Mouse (Mus musculus): ENCODE measurements around the gene Galnt10. TPM values are rescaled to one million over a fixed set of nuclear protein-coding genes. Genes with fewer than 3 reads are reported as not detected.

The Galnt10 gene
- total and polyA plus RNA-seq, 3 experiments = 5.2 to 8.7 (median 5.6) TPM

GRCm38 (mm10) chr11:57761347-57761746 is 116.1 kb downstream of the Galnt10 start:
- intact Hi-C loops (cut with DNase I) = no loop called here
- WGBS = 95% methylated on average over 4 of the region's 4 CpGs

DNA sequence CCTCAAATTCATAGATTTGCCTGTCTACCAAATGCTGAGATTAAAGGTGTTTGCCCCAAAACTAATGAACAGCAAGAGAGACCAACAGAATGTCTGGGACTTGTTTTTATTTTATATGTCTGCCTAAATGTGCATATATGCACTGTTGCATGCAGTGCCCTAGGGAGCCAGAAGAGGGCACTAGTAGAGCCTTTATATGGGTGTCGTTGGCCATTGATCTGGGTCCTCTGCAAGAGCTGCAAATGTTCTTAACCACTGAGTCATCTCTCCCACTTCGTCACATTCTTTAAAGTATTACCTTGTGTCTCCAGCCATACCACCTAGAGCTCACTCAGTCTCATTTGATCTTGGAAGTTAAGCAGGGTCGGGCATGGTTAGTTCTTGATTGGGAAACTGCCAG is 118.9 kb downstream of the Galnt10 start:
- no peak for DNase-seq
- no peaks in the 10 kb centered on the region for H3K79me2 ChIP-seq (replicated peaks; ENCODE audit: control insufficient read depth, insufficient read depth, low read length)
- no peaks in the 10 kb centered on the region for H3K4me1 ChIP-seq (ENCODE audit: control insufficient read depth, insufficient read depth, low read length)
- no peaks in the 10 kb centered on the region for H3K36me3 ChIP-seq (ENCODE audit: control insufficient read depth, insufficient read depth, low read length)
- TF ChIP-seq CTCF (IDR thresholded peaks at IDR 0.05) (peak; percentile 44), POLR2A (IDR thresholded peaks at IDR 0.05; ENCODE audit: insufficient read depth, low read depth, low read length) (no peak)
- H3K4me3 ChIP-seq = no peak overlapping the region
- intact Hi-C loops (cut with DNase I) = no loop called here
- H3K27me3 ChIP-seq (ENCODE audit: control insufficient read depth, insufficient read depth, low read length) = no peaks in the 10 kb centered on the region
- no peak overlapping the region for H3K9ac ChIP-seq (ENCODE audit: low read depth, low read length)
- WGBS = 86% methylated on average over 3 of the region's 3 CpGs
- no peak overlapping the region for H3K27ac ChIP-seq

More at GRCm38 (mm10) chr11:57761347-57761746, 116.1 kb downstream of the Galnt10 start:
- H3K27ac ChIP-seq = no peak overlapping the region
- no peaks in the 10 kb centered on the region for H3K27me3 ChIP-seq (ENCODE audit: control insufficient read depth, insufficient read depth, low read length)
- DNase-seq = no peak
- H3K79me2 ChIP-seq (replicated peaks; ENCODE audit: control insufficient read depth, insufficient read depth, low read length) = no peaks in the 10 kb centered on the region
- no peak overlapping the region for H3K9ac ChIP-seq (ENCODE audit: low read depth, low read length)
- no peaks in the 10 kb centered on the region for H3K4me1 ChIP-seq (ENCODE audit: control insufficient read depth, insufficient read depth, low read length)
- no peak overlapping the region for H3K4me3 ChIP-seq
- TF ChIP-seq POLR2A (IDR thresholded peaks at IDR 0.05; ENCODE audit: insufficient read depth, low read depth, low read length) = no peak
- no peak for TF ChIP-seq CTCF (IDR thresholded peaks at IDR 0.05)
- no peaks in the 10 kb centered on the region for H3K36me3 ChIP-seq (ENCODE audit: control insufficient read depth, insufficient read depth, low read length)

GRCm38 (mm10) chr11:57766617-57767016 is 121.4 kb downstream of the Galnt10 start:
- H3K27ac ChIP-seq = no peak overlapping the region
- H3K79me2 ChIP-seq (replicated peaks; ENCODE audit: control insufficient read depth, insufficient read depth, low read length) = no peaks in the 10 kb centered on the region
- intact Hi-C loops (cut with DNase I) = no loop called here
- no peaks in the 10 kb centered on the region for H3K36me3 ChIP-seq (ENCODE audit: control insufficient read depth, insufficient read depth, low read length)
- H3K9ac ChIP-seq (ENCODE audit: low read depth, low read length) = no peak overlapping the region
- no peak for DNase-seq
- no peaks in the 10 kb centered on the region for H3K4me1 ChIP-seq (ENCODE audit: control insufficient read depth, insufficient read depth, low read length)
- H3K27me3 ChIP-seq (ENCODE audit: control insufficient read depth, insufficient read depth, low read length) = no peaks in the 10 kb centered on the region
- WGBS = 83% methylated on average over 12 of the region's 12 CpGs
- H3K4me3 ChIP-seq = no peak overlapping the region
- TF ChIP-seq CTCF (IDR thresholded peaks at IDR 0.05) (no peak), POLR2A (IDR thresholded peaks at IDR 0.05; ENCODE audit: insufficient read depth, low read depth, low read length) (no peak), EP300 (IDR thresholded peaks at IDR 0.05; ENCODE audit: insufficient read depth, low read depth, low read length) (no peak)

DNA sequence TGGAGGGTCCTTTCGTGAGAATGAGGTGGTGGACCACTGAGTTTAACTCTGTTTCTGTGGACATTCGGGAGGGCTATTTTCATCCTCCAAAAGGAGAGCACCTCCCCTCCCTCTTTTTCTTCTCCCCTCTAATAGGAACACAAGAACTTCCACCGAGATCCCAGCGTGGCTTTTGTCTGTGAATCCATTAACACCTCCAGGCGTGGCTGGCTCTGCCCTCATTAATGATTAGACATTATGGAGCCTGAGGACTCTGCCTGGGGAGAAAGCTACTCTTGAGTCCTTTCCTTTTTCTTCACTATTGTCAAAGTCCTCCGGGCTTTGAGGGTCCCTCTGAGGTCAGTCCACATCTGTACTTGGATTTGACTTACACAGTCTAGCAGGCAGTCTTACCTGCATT is 121.9 kb downstream of the Galnt10 start:
- no peak for DNase-seq
- Histone ChIP-seq H3K4me3 (no peak overlapping the region), H3K27me3 (ENCODE audit: control insufficient read depth, insufficient read depth, low read length) (no peaks in the 10 kb centered on the region), H3K9ac (ENCODE audit: low read depth, low read length) (no peak overlapping the region), H3K79me2 (replicated peaks; ENCODE audit: control insufficient read depth, insufficient read depth, low read length) (no peaks in the 10 kb centered on the region), H3K27ac (no peak overlapping the region), H3K4me1 (ENCODE audit: control insufficient read depth, insufficient read depth, low read length) (no peaks in the 10 kb centered on the region), H3K36me3 (ENCODE audit: control insufficient read depth, insufficient read depth, low read length) (no peaks in the 10 kb centered on the region)
- TF ChIP-seq POLR2A (IDR thresholded peaks at IDR 0.05; ENCODE audit: insufficient read depth, low read depth, low read length) (no peak), CTCF (IDR thresholded peaks at IDR 0.05) (no peak), EP300 (IDR thresholded peaks at IDR 0.05; ENCODE audit: insufficient read depth, low read depth, low read length) (no peak)
- 81% methylated on average over 6 of the region's 6 CpGs for WGBS
- intact Hi-C loops (cut with DNase I) = no loop called here

GRCm38 (mm10) chr11:57770776-57771175 is 125.5 kb downstream of the Galnt10 start:
- peaks cover 4% of the 10 kb centered on the region; the same call in 1 of the 2 replicates for H3K4me1 ChIP-seq (ENCODE audit: control insufficient read depth, insufficient read depth, low read length)
- H3K27me3 ChIP-seq (ENCODE audit: control insufficient read depth, insufficient read depth, low read length) = no peaks in the 10 kb centered on the region
- 89% methylated on average over 5 of the region's 5 CpGs for WGBS
- no peaks in the 10 kb centered on the region for H3K36me3 ChIP-seq (ENCODE audit: control insufficient read depth, insufficient read depth, low read length)
- no peak for DNase-seq
- H3K79me2 ChIP-seq (replicated peaks; ENCODE audit: control insufficient read depth, insufficient read depth, low read length) = no peaks in the 10 kb centered on the region
- intact Hi-C loops (cut with DNase I) = no loop called here
- no peak overlapping the region for H3K27ac ChIP-seq
- no peak overlapping the region for H3K9ac ChIP-seq (ENCODE audit: low read depth, low read length)
- no peak overlapping the region for H3K4me3 ChIP-seq
- TF ChIP-seq CTCF (IDR thresholded peaks at IDR 0.05) (no peak), POLR2A (IDR thresholded peaks at IDR 0.05; ENCODE audit: insufficient read depth, low read depth, low read length) (no peak), EP300 (IDR thresholded peaks at IDR 0.05; ENCODE audit: insufficient read depth, low read depth, low read length) (no peak)

GRCm38 (mm10) chr11:57771676-57772075 is 126.4 kb downstream of the Galnt10 start:
- Histone ChIP-seq H3K36me3 (ENCODE audit: control insufficient read depth, insufficient read depth, low read length) (no peaks in the 10 kb centered on the region), H3K27ac (no peak overlapping the region), H3K79me2 (replicated peaks; ENCODE audit: control insufficient read depth, insufficient read depth, low read length) (no peaks in the 10 kb centered on the region), H3K4me3 (no peak overlapping the region), H3K4me1 (ENCODE audit: control insufficient read depth, insufficient read depth, low read length) (peaks cover 9% of the 10 kb centered on the region), H3K27me3 (ENCODE audit: control insufficient read depth, insufficient read depth, low read length) (no peaks in the 10 kb centered on the region), H3K9ac (ENCODE audit: low read depth, low read length) (no peak overlapping the region)
- no peak for TF ChIP-seq POLR2A (IDR thresholded peaks at IDR 0.05; ENCODE audit: insufficient read depth, low read depth, low read length)
- no peak for TF ChIP-seq EP300 (IDR thresholded peaks at IDR 0.05; ENCODE audit: insufficient read depth, low read depth, low read length)
- no peak for TF ChIP-seq CTCF (IDR thresholded peaks at IDR 0.05)
- intact Hi-C loops (cut with DNase I) = no loop called here
- WGBS = 93% methylated on average over 8 of the region's 8 CpGs
- no peak for DNase-seq

Measured in heart, adult 2 months (tissue).